In genomic region chr1:69349826-69350225, GRCm38 (mm10) we compare ENCODE assay signal across 14 mouse cellular contexts.
"Had no signal": no experiment of that assay in that cellular context is flagged by ENCODE, and none has a peak within 500 bp of the region (broad histone marks: within the 10 kb centered on the region; RNA-seq: fewer than 3 reads in every experiment).

No protein-coding gene starts in this region.

- ATAC-seq: hindbrain, postnatal 0 days; intestine, postnatal 0 days; liver, embryonic 12.5 days had no signal

- DNase-seq: gastrocnemius, postnatal 14 days; gastrocnemius, postnatal 36 days; heart, adult 18-20 months; heart, postnatal 10 days; heart, postnatal 4 days; kidney, adult 18-20 months; kidney, adult 8-10 months; kidney, postnatal 10 days; kidney, postnatal 25 days; kidney, postnatal 4 days; left cerebral cortex, postnatal 4 days had no signal
